Mouse (Mus musculus): ENCODE results near the gene Zfp944. TPM values are rescaled to one million over a fixed set of nuclear protein-coding genes. Genes with fewer than 3 reads are reported as not detected.
"Not testable (repeated sequence)": the region's sequence is repeated elsewhere in the genome, so short reads cannot be mapped to it uniquely, and the experiment has no call there.

The Zfp944 gene
- 16.9 and 17.3 TPM in 2 replicates for polyA plus RNA-seq (2014; fragmentation: Nextera tagmentation; extraction: Ambion mirVana)

DNA sequence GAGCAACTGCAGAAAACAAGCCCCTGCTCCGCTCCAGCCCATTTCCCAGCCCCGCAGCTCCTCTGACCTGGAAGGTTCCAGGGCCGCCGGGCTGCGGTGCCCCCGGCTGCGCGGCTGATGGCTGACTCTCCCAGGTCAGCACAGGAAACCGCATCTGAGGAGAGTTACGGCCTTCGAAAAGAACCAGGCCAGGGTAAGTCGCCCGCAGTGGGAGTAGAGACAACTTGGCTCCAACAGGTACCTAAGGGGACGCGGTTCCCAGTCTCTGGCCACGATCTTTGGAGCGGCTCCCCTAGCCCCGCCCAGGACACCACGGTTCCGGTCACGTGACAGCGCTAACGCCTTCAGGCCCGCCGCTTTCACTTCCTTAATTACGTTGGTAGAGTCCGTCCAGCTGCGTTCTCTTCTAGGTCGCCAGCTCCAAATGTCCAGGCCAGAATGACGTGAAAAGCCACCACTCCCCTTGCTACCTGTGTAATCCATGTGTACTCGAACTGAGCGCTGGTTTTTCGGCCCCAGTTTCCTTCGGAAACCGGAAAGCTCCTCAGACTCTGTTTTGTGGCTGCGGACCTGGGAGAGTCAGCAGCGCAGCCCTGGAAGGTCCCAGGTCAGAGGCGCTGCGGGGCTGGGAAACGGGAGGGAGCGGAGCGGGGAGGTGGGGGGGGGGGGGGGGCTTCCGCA lies at the start of gene Zfp944, which contains the start of gene Zfp758:
Gene Zfp944, minus strand, starts transcription at position 300 of the 681 bp plus-strand sequence.
Gene Zfp758, plus strand, starts transcription at position 353 of the 681 bp plus-strand sequence.
- H3K27me3 ChIP-seq (ENCODE audit: control insufficient read depth, insufficient read depth, low read length); H3K9me3 ChIP-seq (ENCODE audit: control insufficient read depth, low read length); H3K36me3 ChIP-seq (ENCODE audit: control insufficient read depth, insufficient read depth, low read length); H3K4me1 ChIP-seq (replicated peaks; ENCODE audit: control insufficient read depth, insufficient read depth, low read length): not testable (repeated sequence)
- WGBS = 0% methylated on average over 27 of the region's 43 CpGs
- ATAC-seq (ENCODE audit: low FRiP score) (peak; percentile 99), DNase-seq (ENCODE audit: low spot score) (peak; percentile 68)
- peak within 1 kb of the TSS; percentile 70; the same call in 1 of the 2 replicates for H3K27ac ChIP-seq (ENCODE audit: low read depth, low read length)
- peak within 1 kb of the TSS; percentile 57 for H3K9ac ChIP-seq (ENCODE audit: low read depth, low read length)
- H3K4me3 ChIP-seq (ENCODE audit: low read depth, low read length) = peak within 1 kb of the TSS; percentile 47
- H3K4me2 ChIP-seq (replicated peaks; ENCODE audit: low read depth, low read length) = peak within 1 kb of the TSS; percentile 48

DNA sequence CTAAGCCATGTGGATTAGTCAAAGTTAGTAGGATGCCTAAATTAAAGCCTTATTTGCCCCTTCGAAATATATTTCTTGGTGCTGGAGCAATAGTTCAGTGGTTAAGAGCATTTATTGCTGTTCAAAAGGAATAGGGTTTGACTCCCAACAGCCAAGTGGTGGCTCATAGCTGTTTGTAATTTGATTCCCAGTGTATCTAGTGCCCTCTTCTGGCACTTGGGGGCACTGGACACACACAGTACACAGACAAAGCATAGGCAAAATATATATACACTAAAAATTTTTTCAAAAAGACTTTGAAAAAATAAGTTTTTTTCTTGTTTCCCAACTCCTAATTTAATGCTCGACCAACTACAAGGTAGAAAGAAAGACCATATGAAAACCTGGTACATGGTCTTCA lies 49.6 kb upstream of the Zfp944 start:
- DNase-seq (ENCODE audit: low spot score) (peak; percentile 12), ATAC-seq (ENCODE audit: low FRiP score) (no peak)
- Histone ChIP-seq H3K4me1 (replicated peaks; ENCODE audit: control insufficient read depth, insufficient read depth, low read length) (no peaks in the 10 kb centered on the region), H3K4me2 (replicated peaks; ENCODE audit: low read depth, low read length) (no peak overlapping the region), H3K27ac (ENCODE audit: low read depth, low read length) (no peak overlapping the region), H3K9me3 (ENCODE audit: control insufficient read depth, low read length) (no peaks in the 10 kb centered on the region), H3K9ac (ENCODE audit: low read depth, low read length) (no peak overlapping the region), H3K27me3 (ENCODE audit: control insufficient read depth, insufficient read depth, low read length) (no peaks in the 10 kb centered on the region), H3K36me3 (ENCODE audit: control insufficient read depth, insufficient read depth, low read length) (no peaks in the 10 kb centered on the region), H3K4me3 (ENCODE audit: low read depth, low read length) (no peak overlapping the region)
- 82% methylated on average over 2 of the region's 2 CpGs for WGBS

DNA sequence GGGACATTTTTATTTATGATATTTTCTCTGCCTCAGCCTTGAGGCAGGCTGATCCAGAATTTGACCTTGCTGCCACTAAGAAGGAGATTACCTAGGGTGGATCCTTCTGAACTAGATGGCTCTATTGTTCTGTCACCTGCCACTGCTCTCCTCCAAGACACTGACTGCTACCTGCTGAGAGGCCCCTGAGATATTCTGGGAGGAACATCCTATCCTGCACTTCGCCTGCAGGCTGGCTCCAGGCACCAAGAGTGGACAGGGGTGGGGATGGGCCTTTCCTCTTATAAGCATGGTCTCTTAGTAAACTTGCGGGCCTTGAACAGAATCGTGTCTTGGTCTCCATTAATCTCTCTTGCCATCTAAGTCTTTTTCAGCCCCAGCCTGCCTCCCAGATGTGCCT lies 2.7 kb upstream of the Zfp944 start:
- Histone ChIP-seq H3K9ac (ENCODE audit: low read depth, low read length) (no peak overlapping the region), H3K27me3 (ENCODE audit: control insufficient read depth, insufficient read depth, low read length) (no peaks in the 10 kb centered on the region), H3K27ac (ENCODE audit: low read depth, low read length) (no peak overlapping the region), H3K4me3 (ENCODE audit: low read depth, low read length) (no peak overlapping the region), H3K36me3 (ENCODE audit: control insufficient read depth, insufficient read depth, low read length) (no peaks in the 10 kb centered on the region), H3K4me2 (replicated peaks; ENCODE audit: low read depth, low read length) (no peak overlapping the region), H3K4me1 (replicated peaks; ENCODE audit: control insufficient read depth, insufficient read depth, low read length) (no peaks in the 10 kb centered on the region), H3K9me3 (ENCODE audit: control insufficient read depth, low read length) (no peaks in the 10 kb centered on the region; the same call in 1 of the 2 replicates)
- ATAC-seq (ENCODE audit: low FRiP score) (no peak), DNase-seq (ENCODE audit: low spot score) (no peak)
- 94% methylated on average over 3 of the region's 3 CpGs for WGBS

DNA sequence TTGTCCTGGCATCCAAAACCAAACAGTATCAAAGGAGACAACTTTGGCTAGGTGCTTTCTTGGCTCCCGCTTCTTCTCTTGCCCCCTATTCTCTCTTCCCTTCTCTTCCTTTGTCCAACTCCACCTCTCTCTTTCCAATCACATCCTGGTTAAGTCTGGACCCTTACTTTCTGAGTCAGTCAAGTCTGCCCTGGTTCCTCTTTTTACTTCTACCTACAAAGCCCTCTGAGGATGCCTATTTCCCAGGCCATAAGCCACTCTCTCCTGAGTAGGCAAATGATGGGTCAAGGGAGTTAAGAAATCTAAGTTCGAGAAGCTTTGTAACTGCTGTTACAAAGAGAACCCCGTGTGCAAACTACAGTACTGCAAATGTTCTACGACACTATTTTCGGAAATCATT lies 628 bp downstream of the Zfp944 start:
- Histone ChIP-seq H3K4me2 (replicated peaks; ENCODE audit: low read depth, low read length) (peak overlapping the region; percentile 48), H3K4me1 (replicated peaks; ENCODE audit: control insufficient read depth, insufficient read depth, low read length) (no peaks in the 10 kb centered on the region), H3K36me3 (ENCODE audit: control insufficient read depth, insufficient read depth, low read length) (no peaks in the 10 kb centered on the region), H3K4me3 (ENCODE audit: low read depth, low read length) (peak overlapping the region; percentile 47), H3K27me3 (ENCODE audit: control insufficient read depth, insufficient read depth, low read length) (no peaks in the 10 kb centered on the region), H3K9me3 (ENCODE audit: control insufficient read depth, low read length) (no peaks in the 10 kb centered on the region), H3K9ac (ENCODE audit: low read depth, low read length) (no peak overlapping the region), H3K27ac (ENCODE audit: low read depth, low read length) (no peak overlapping the region)
- DNase-seq (ENCODE audit: low spot score) = peak; percentile 2
- no peak for ATAC-seq (ENCODE audit: low FRiP score)
- 30% methylated on average over 5 of the region's 5 CpGs for whole genome bisulfite sequencing

DNA sequence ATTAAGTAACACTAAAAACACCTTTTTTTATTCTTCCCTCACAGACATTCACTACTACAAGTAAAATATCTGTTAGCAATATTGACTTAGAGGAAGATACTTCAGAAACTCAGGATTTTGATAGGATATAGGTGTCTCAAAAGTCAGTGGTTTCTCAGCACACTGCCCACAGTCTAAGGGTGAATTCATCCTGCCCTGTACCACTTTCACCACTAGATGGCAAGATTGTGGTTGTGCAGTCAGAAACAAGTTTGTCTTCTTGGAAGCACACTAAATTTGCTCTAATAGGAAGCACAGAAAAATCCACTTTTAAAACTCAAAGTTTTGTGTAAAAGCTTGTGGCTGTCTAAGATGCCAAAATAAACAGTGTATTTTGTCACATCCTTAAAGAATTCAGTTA lies 8.4 kb downstream of the Zfp944 start:
- H3K27ac ChIP-seq (ENCODE audit: low read depth, low read length) = no peak overlapping the region
- H3K27me3 ChIP-seq (ENCODE audit: control insufficient read depth, insufficient read depth, low read length) = no peaks in the 10 kb centered on the region
- no peaks in the 10 kb centered on the region for H3K4me1 ChIP-seq (replicated peaks; ENCODE audit: control insufficient read depth, insufficient read depth, low read length)
- peak; percentile 28 for DNase-seq (ENCODE audit: low spot score)
- H3K9ac ChIP-seq (ENCODE audit: low read depth, low read length) = no peak overlapping the region
- no peaks in the 10 kb centered on the region for H3K36me3 ChIP-seq (ENCODE audit: control insufficient read depth, insufficient read depth, low read length)
- no peak overlapping the region for H3K4me2 ChIP-seq (replicated peaks; ENCODE audit: low read depth, low read length)
- no peak for ATAC-seq (ENCODE audit: low FRiP score)
- H3K4me3 ChIP-seq (ENCODE audit: low read depth, low read length) = no peak overlapping the region
- no peaks in the 10 kb centered on the region for H3K9me3 ChIP-seq (ENCODE audit: control insufficient read depth, low read length)

DNA sequence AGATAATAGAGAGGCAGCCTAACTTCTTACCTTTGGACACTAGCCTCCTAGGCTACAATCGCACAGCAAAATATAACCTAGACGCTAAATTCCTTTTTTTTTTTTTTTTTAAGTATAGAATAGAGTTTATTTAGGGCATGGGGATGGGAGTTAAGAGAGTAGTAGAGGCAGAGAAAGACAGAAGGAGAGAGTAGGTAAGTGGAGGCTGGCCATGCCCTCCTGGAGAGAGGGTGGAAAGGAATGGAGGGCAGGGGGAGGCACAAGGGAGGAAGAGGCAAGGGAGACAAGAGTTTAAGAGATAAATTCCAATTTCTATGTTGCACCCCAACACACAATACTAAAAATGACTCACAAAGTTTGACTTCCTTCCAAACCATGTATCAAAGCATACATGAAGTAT lies 46.0 kb downstream of the Zfp944 start:
- not testable (repeated sequence) for H3K27ac ChIP-seq (ENCODE audit: low read depth, low read length); H3K9me3 ChIP-seq (ENCODE audit: control insufficient read depth, low read length); DNase-seq (ENCODE audit: low spot score); H3K36me3 ChIP-seq (ENCODE audit: control insufficient read depth, insufficient read depth, low read length); H3K9ac ChIP-seq (ENCODE audit: low read depth, low read length); H3K4me1 ChIP-seq (replicated peaks; ENCODE audit: control insufficient read depth, insufficient read depth, low read length); H3K27me3 ChIP-seq (ENCODE audit: control insufficient read depth, insufficient read depth, low read length)
- Histone ChIP-seq H3K4me3 (ENCODE audit: low read depth, low read length) (peak overlapping the region; percentile 51), H3K4me2 (replicated peaks; ENCODE audit: low read depth, low read length) (peak overlapping the region; percentile 32)
- 0 out of 2 replicates have a peak, but pooled peaks have one; percentile 7 for ATAC-seq (ENCODE audit: low FRiP score)
- 24% methylated on average over 2 of the region's 2 CpGs for WGBS

DNA sequence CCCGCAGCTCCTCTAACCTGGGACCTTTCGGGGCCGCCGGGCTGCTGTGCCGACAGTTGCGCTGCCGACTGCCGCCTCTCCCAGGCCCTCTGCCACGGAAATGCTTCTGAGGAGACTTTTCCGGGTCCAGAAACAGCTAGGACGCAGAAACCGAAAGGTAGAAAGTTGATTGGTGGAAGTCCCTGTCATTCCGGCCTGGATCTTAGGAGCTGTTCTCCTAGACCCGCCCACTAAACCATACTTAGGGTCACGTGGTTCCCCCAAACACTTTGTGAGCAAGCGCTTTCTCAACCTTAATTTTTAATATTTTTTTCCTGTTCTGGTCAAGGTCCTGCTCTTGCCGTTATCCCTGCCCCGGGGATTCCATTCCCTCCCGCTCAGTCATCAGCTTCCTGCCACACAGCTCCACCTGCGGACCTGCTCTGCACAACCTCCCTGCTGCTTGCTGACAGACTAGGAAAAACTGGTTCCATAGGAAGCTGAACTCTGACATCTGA lies 46.4 kb downstream of the Zfp944 start, which contains the start of gene CT030661.1:
Gene CT030661.1, minus strand, starts transcription at position 108 of the 497 bp plus-strand sequence.
- peak within 1 kb of the TSS; percentile 62; the same call in 1 of the 2 replicates for H3K27ac ChIP-seq (ENCODE audit: low read depth, low read length)
- 0% methylated on average over 20 of the region's 20 CpGs for WGBS

DNA sequence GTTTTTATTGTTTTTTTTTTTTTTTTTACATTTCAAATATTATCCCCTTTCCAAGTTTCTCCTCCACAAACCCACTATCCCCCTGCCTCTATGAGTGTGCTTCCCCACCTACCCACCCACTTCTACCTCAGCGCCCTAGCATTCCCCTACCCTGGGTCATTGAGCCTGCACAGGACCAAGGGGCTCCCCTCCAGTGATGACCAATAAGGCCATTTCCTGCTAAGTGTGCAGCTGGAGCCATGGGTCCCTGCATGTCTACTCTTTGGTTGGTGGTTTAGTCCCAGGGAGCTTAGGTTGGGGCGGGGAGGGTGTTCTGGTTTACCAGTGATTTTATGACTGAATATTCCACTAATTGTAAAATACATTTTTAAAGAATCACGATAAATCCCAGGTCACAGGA lies 47.0 kb downstream of the Zfp944 start:
- Histone ChIP-seq H3K4me3 (ENCODE audit: low read depth, low read length) (peak overlapping the region; percentile 51), H3K9ac (ENCODE audit: low read depth, low read length) (peak overlapping the region; percentile 68; the same call in 1 of the 2 replicates), H3K4me2 (replicated peaks; ENCODE audit: low read depth, low read length) (peak overlapping the region; percentile 28), H3K27ac (ENCODE audit: low read depth, low read length) (peak overlapping the region; percentile 62; the same call in 1 of the 2 replicates)
- DNase-seq (ENCODE audit: low spot score); H3K9me3 ChIP-seq (ENCODE audit: control insufficient read depth, low read length); H3K27me3 ChIP-seq (ENCODE audit: control insufficient read depth, insufficient read depth, low read length); H3K36me3 ChIP-seq (ENCODE audit: control insufficient read depth, insufficient read depth, low read length); H3K4me1 ChIP-seq (replicated peaks; ENCODE audit: control insufficient read depth, insufficient read depth, low read length): not testable (repeated sequence)
- peak; percentile 86 for ATAC-seq (ENCODE audit: low FRiP score)
- WGBS = 2% methylated on average over 3 of the region's 3 CpGs

More for the DNA sequence above, 46.4 kb downstream of the Zfp944 start, which contains the start of gene CT030661.1:
- Histone ChIP-seq H3K4me3 (ENCODE audit: low read depth, low read length) (peak within 1 kb of the TSS; percentile 51), H3K9ac (ENCODE audit: low read depth, low read length) (peak within 1 kb of the TSS; percentile 68; the same call in 1 of the 2 replicates), H3K4me2 (replicated peaks; ENCODE audit: low read depth, low read length) (peak within 1 kb of the TSS; percentile 32)
- not testable (repeated sequence) for H3K36me3 ChIP-seq (ENCODE audit: control insufficient read depth, insufficient read depth, low read length); H3K27me3 ChIP-seq (ENCODE audit: control insufficient read depth, insufficient read depth, low read length); H3K9me3 ChIP-seq (ENCODE audit: control insufficient read depth, low read length); H3K4me1 ChIP-seq (replicated peaks; ENCODE audit: control insufficient read depth, insufficient read depth, low read length)
- DNase-seq (ENCODE audit: low spot score) (peak; percentile 95), ATAC-seq (ENCODE audit: low FRiP score) (peak; percentile 100)
